Mouse (Mus musculus): ENCODE measurements around the gene Gm20388. TPM values are rescaled to one million over a fixed set of nuclear protein-coding genes. Genes with fewer than 3 reads are reported as not detected.

Gm20388 gene
- polyA plus RNA-seq, 1 experiment from 2014 or later: 1.4 TPM

- Histone ChIP-seq H3K4me3 (ENCODE audit: low read depth, low read length) (no peak overlapping the region), H3K27ac (ENCODE audit: low read length) (no peak overlapping the region), H3K4me1 (ENCODE audit: control insufficient read depth, low read depth, low read length) (peaks cover 21% of the 10 kb centered on the region), H3K36me3 (ENCODE audit: control insufficient read depth, insufficient read depth) (no peaks in the 10 kb centered on the region), H3K27me3 (ENCODE audit: control insufficient read depth, insufficient read depth, low read depth, low read length) (no peaks in the 10 kb centered on the region), H3K9ac (ENCODE audit: low read depth, low read length) (no peak overlapping the region), H3K9me3 (replicated peaks; ENCODE audit: control insufficient read depth, low read length) (no peaks in the 10 kb centered on the region), H3K4me2 (ENCODE audit: low read depth, low read length) (no peak overlapping the region)
- WGBS (ENCODE audit: insufficient replicate concordance): 43% methylated on average over 6 of the region's 6 CpGs
- no peak for ATAC-seq (ENCODE audit: low read depth)
Measured at GRCm38 (mm10) chr8:122924091-122924490, 3013.4 kb downstream of the Gm20388 start.

- no peaks in the 10 kb centered on the region for H3K36me3 ChIP-seq (ENCODE audit: control insufficient read depth, insufficient read depth)
- no peak overlapping the region for H3K27ac ChIP-seq (ENCODE audit: low read length)
- H3K4me2 ChIP-seq (ENCODE audit: low read depth, low read length): no peak overlapping the region
- H3K9ac ChIP-seq (ENCODE audit: low read depth, low read length): no peak overlapping the region
- WGBS (ENCODE audit: insufficient replicate concordance): 77% methylated on average over 8 of the region's 8 CpGs
- no peaks in the 10 kb centered on the region for H3K27me3 ChIP-seq (ENCODE audit: control insufficient read depth, insufficient read depth, low read depth, low read length)
- ATAC-seq (ENCODE audit: low read depth): no peak
- no peaks in the 10 kb centered on the region for H3K9me3 ChIP-seq (replicated peaks; ENCODE audit: control insufficient read depth, low read length)
- no peak overlapping the region for H3K4me3 ChIP-seq (ENCODE audit: low read depth, low read length)
- H3K4me1 ChIP-seq (ENCODE audit: control insufficient read depth, low read depth, low read length): peaks cover 21% of the 10 kb centered on the region
Measured at GRCm38 (mm10) chr8:122925939-122926722, 3015.5 kb downstream of the Gm20388 start.

DNA sequence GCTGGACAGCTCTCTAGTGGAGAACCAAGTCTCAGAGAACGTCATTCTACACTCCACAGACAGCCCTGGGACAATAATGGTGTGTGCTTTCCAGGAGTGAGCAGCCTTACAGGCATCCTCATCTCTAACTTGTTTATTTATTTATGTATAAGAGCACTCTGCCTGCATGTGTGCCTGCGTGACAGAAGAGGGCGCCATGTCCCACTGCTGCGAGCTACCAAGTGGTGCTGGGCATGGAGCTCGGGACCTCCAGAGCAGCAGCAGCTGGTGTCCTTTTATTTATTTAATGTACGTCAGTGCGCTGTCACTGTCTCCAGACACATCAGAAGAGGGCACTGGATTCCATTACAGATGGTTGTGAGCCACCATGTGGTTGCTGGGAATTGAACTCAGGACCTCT lies 3016.1 kb downstream of the Gm20388 start:
- Histone ChIP-seq H3K9ac (ENCODE audit: low read depth, low read length) (no peak overlapping the region), H3K4me1 (ENCODE audit: control insufficient read depth, low read depth, low read length) (peaks cover 24% of the 10 kb centered on the region), H3K27ac (ENCODE audit: low read length) (no peak overlapping the region), H3K4me3 (ENCODE audit: low read depth, low read length) (no peak overlapping the region), H3K27me3 (ENCODE audit: control insufficient read depth, insufficient read depth, low read depth, low read length) (no peaks in the 10 kb centered on the region), H3K4me2 (ENCODE audit: low read depth, low read length) (no peak overlapping the region), H3K36me3 (ENCODE audit: control insufficient read depth, insufficient read depth) (no peaks in the 10 kb centered on the region), H3K9me3 (replicated peaks; ENCODE audit: control insufficient read depth, low read length) (no peaks in the 10 kb centered on the region)
- ATAC-seq (ENCODE audit: low read depth): peak; percentile 17; the same call in 1 of the 2 replicates
- WGBS (ENCODE audit: insufficient replicate concordance): 78% methylated on average over 7 of the region's 7 CpGs

- Histone ChIP-seq H3K9me3 (replicated peaks; ENCODE audit: control insufficient read depth, low read length) (no peaks in the 10 kb centered on the region), H3K27me3 (ENCODE audit: control insufficient read depth, insufficient read depth, low read depth, low read length) (no peaks in the 10 kb centered on the region), H3K9ac (ENCODE audit: low read depth, low read length) (no peak overlapping the region), H3K4me1 (ENCODE audit: control insufficient read depth, low read depth, low read length) (peaks cover 33% of the 10 kb centered on the region), H3K27ac (ENCODE audit: low read length) (no peak overlapping the region), H3K36me3 (ENCODE audit: control insufficient read depth, insufficient read depth) (no peaks in the 10 kb centered on the region), H3K4me3 (ENCODE audit: low read depth, low read length) (no peak overlapping the region), H3K4me2 (ENCODE audit: low read depth, low read length) (no peak overlapping the region)
- 80% methylated on average over 3 of the region's 3 CpGs for WGBS (ENCODE audit: insufficient replicate concordance)
- ATAC-seq (ENCODE audit: low read depth): no peak
Measured at GRCm38 (mm10) chr8:122927841-122928240, 3017.2 kb downstream of the Gm20388 start.

GRCm38 (mm10) chr8:122928631-122929224 lies 3018.1 kb downstream of the Gm20388 start:
- Histone ChIP-seq H3K4me1 (ENCODE audit: control insufficient read depth, low read depth, low read length) (peaks cover 32% of the 10 kb centered on the region), H3K9me3 (replicated peaks; ENCODE audit: control insufficient read depth, low read length) (no peaks in the 10 kb centered on the region), H3K4me2 (ENCODE audit: low read depth, low read length) (no peak overlapping the region), H3K4me3 (ENCODE audit: low read depth, low read length) (no peak overlapping the region), H3K9ac (ENCODE audit: low read depth, low read length) (no peak overlapping the region), H3K27ac (ENCODE audit: low read length) (no peak overlapping the region), H3K27me3 (ENCODE audit: control insufficient read depth, insufficient read depth, low read depth, low read length) (no peaks in the 10 kb centered on the region), H3K36me3 (ENCODE audit: control insufficient read depth, insufficient read depth) (no peaks in the 10 kb centered on the region)
- ATAC-seq (ENCODE audit: low read depth): no peak
- 49% methylated on average over 7 of the region's 7 CpGs for WGBS (ENCODE audit: insufficient replicate concordance)

GRCm38 (mm10) chr8:122931834-122932560 lies 3021.4 kb downstream of the Gm20388 start:
- Histone ChIP-seq H3K9me3 (replicated peaks; ENCODE audit: control insufficient read depth, low read length) (no peaks in the 10 kb centered on the region), H3K36me3 (ENCODE audit: control insufficient read depth, insufficient read depth) (no peaks in the 10 kb centered on the region), H3K4me1 (ENCODE audit: control insufficient read depth, low read depth, low read length) (peaks cover 18% of the 10 kb centered on the region), H3K4me2 (ENCODE audit: low read depth, low read length) (no peak overlapping the region), H3K27me3 (ENCODE audit: control insufficient read depth, insufficient read depth, low read depth, low read length) (no peaks in the 10 kb centered on the region), H3K9ac (ENCODE audit: low read depth, low read length) (no peak overlapping the region), H3K4me3 (ENCODE audit: low read depth, low read length) (no peak overlapping the region), H3K27ac (ENCODE audit: low read length) (0 out of 2 replicates have a peak overlapping the region, but pooled peaks have one; percentile 25)
- ATAC-seq (ENCODE audit: low read depth): no peak
- WGBS (ENCODE audit: insufficient replicate concordance): 40% methylated on average over 3 of the region's 3 CpGs

- 18% methylated on average over 2 of the region's 2 CpGs for WGBS (ENCODE audit: insufficient replicate concordance)
- no peak overlapping the region for H3K4me2 ChIP-seq (ENCODE audit: low read depth, low read length)
- peaks cover 23% of the 10 kb centered on the region for H3K4me1 ChIP-seq (ENCODE audit: control insufficient read depth, low read depth, low read length)
- no peak overlapping the region for H3K9ac ChIP-seq (ENCODE audit: low read depth, low read length)
- no peaks in the 10 kb centered on the region for H3K27me3 ChIP-seq (ENCODE audit: control insufficient read depth, insufficient read depth, low read depth, low read length)
- H3K36me3 ChIP-seq (ENCODE audit: control insufficient read depth, insufficient read depth): no peaks in the 10 kb centered on the region
- no peaks in the 10 kb centered on the region for H3K9me3 ChIP-seq (replicated peaks; ENCODE audit: control insufficient read depth, low read length)
- 0 out of 2 replicates have a peak overlapping the region, but pooled peaks have one; percentile 25 for H3K27ac ChIP-seq (ENCODE audit: low read length)
- no peak for ATAC-seq (ENCODE audit: low read depth)
- no peak overlapping the region for H3K4me3 ChIP-seq (ENCODE audit: low read depth, low read length)
Measured at GRCm38 (mm10) chr8:122932561-122932959, 3021.9 kb downstream of the Gm20388 start.

DNA sequence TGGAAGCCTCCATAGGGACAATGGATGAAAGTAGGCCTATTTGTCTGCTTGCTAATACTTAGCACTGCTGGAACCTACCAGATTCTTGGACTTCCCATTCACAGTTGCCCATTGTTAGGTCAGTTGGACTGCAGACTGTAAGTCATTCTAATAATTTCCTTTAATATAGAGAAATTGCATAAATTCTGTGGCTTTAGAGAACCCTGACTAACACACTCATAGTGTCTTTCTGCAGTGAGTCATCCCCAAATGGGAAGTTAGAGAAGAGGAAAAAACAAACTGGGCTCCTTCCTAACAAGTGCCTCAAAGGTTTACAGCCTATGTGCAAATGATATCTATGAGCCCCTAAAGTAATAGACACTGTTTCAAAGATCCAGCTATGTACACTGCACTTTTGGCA lies 3023.3 kb downstream of the Gm20388 start:
- H3K36me3 ChIP-seq (ENCODE audit: control insufficient read depth, insufficient read depth): no peaks in the 10 kb centered on the region
- no peaks in the 10 kb centered on the region for H3K27me3 ChIP-seq (ENCODE audit: control insufficient read depth, insufficient read depth, low read depth, low read length)
- no peak for ATAC-seq (ENCODE audit: low read depth)
- H3K4me3 ChIP-seq (ENCODE audit: low read depth, low read length): no peak overlapping the region
- no peak overlapping the region for H3K27ac ChIP-seq (ENCODE audit: low read length)
- H3K4me2 ChIP-seq (ENCODE audit: low read depth, low read length): no peak overlapping the region
- no peak overlapping the region for H3K9ac ChIP-seq (ENCODE audit: low read depth, low read length)
- peaks cover 29% of the 10 kb centered on the region for H3K4me1 ChIP-seq (ENCODE audit: control insufficient read depth, low read depth, low read length)
- no peaks in the 10 kb centered on the region for H3K9me3 ChIP-seq (replicated peaks; ENCODE audit: control insufficient read depth, low read length)

- H3K4me1 ChIP-seq (ENCODE audit: control insufficient read depth, low read depth, low read length): peaks cover 37% of the 10 kb centered on the region
- no peak overlapping the region for H3K27ac ChIP-seq (ENCODE audit: low read length)
- H3K4me3 ChIP-seq (ENCODE audit: low read depth, low read length): no peak overlapping the region
- no peaks in the 10 kb centered on the region for H3K36me3 ChIP-seq (ENCODE audit: control insufficient read depth, insufficient read depth)
- 83% methylated on average over 1 of the region's 1 CpGs for WGBS (ENCODE audit: insufficient replicate concordance)
- H3K9me3 ChIP-seq (replicated peaks; ENCODE audit: control insufficient read depth, low read length): no peaks in the 10 kb centered on the region
- no peaks in the 10 kb centered on the region for H3K27me3 ChIP-seq (ENCODE audit: control insufficient read depth, insufficient read depth, low read depth, low read length)
- no peak for ATAC-seq (ENCODE audit: low read depth)
- no peak overlapping the region for H3K4me2 ChIP-seq (ENCODE audit: low read depth, low read length)
- H3K9ac ChIP-seq (ENCODE audit: low read depth, low read length): no peak overlapping the region
Measured at GRCm38 (mm10) chr8:122935118-122935517, 3024.5 kb downstream of the Gm20388 start.

Data from liver, embryonic 16.5 days (tissue).